Mouse (Mus musculus) lung, embryonic 15.5 days (tissue): ENCODE measurements at regions not wholly inside any gene's neighbourhood (a gene's known extent, or its start where the extent isn't known, plus 50 kb on each side); places are given as distances from the start of the nearest gene placed in this dataset.

Source experiments
- ATAC-seq: fragments of 200-750 bp; cut with Nextera tagmentation; 2 replicates; pipeline ENCODE4 v1.8.0; 2017; ENCODE audit warnings: moderate number of reproducible peaks, borderline replicate concordance; ENCODE audit not compliant: low FRiP score, low TSS enrichment; ENCODE audit errors: extremely low read depth
- H3K27ac ChIP-seq: fragments of 300-500 bp; sonication (generic); 2 replicates; pipeline ENCODE4 v1.5.1; 2015; ENCODE audit warnings: moderate library complexity, mild to moderate bottlenecking, inconsistent platforms
- H3K27me3 ChIP-seq: fragments of 300-500 bp; sonication (generic); 2 replicates; pipeline ENCODE4 v1.6.1; 2015; ENCODE audit warnings: inconsistent platforms
- H3K36me3 ChIP-seq: fragments of 300-500 bp; sonication (generic); 2 replicates; pipeline ENCODE4 v1.6.1; 2015; ENCODE audit warnings: inconsistent platforms
- H3K4me1 ChIP-seq: fragments of 300-500 bp; sonication (generic); 2 replicates; pipeline ENCODE4 v1.6.1; 2015; ENCODE audit warnings: inconsistent platforms
- H3K4me2 ChIP-seq: fragments of 300-500 bp; sonication (generic); 2 replicates; pipeline ENCODE4 v1.6.1; 2015; ENCODE audit warnings: inconsistent platforms, mild to moderate bottlenecking, moderate library complexity
- H3K4me3 ChIP-seq: fragments of 300-500 bp; sonication (generic); 2 replicates; pipeline ENCODE4 v1.5.1; 2015; ENCODE audit warnings: mild to moderate bottlenecking, inconsistent platforms
- H3K9ac ChIP-seq: fragments of 300-500 bp; sonication (generic); 2 replicates; pipeline ENCODE4 v1.6.1; 2015; ENCODE audit warnings: inconsistent platforms
- H3K9me3 ChIP-seq: fragments of 300-500 bp; sonication (generic); 2 replicates; pipeline ENCODE4 v1.6.1; 2016; ENCODE audit warnings: inconsistent platforms
- WGBS: fragments of 180-500 bp; shearing (Covaris S2); methylation state at CpG from one replicate; pipeline ENCODE4 v1.1.7; 2015; 5-methylcytosine and 5-hydroxymethylcytosine counted together

DNA sequence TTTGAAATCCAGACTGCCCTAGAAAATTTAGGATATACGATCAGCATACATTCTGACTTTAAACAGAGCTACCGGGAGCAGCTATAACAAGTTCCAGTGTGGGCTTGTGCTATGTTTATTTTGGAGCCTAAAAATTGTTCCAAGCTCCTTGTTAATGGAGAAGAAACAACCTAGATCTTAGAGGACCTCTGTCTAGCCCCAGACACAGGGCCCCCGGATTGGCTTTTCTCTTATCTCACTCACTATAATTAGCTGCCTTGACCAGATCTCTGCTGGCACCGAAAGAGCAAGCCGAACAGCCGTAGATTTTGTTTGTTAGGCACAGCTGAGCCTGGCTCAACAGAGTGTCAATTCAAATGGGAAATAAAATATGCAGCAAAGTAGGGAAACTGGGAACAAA lies 50.1 kb upstream of the Herpud2 start:
- H3K36me3 ChIP-seq = no peaks in the 10 kb centered on the region
- no peak overlapping the region for H3K4me3 ChIP-seq
- H3K9me3 ChIP-seq = no peaks in the 10 kb centered on the region
- no peak overlapping the region for H3K4me2 ChIP-seq
- peak overlapping the region; percentile 39; the same call in 1 of the 2 replicates for H3K27ac ChIP-seq
- H3K9ac ChIP-seq = no peak overlapping the region
- ATAC-seq = peak; percentile 70; the same call in 1 of the 2 replicates
- peaks cover 12% of the 10 kb centered on the region for H3K4me1 ChIP-seq
- 13% methylated on average over 6 of the region's 6 CpGs for WGBS
- no peaks in the 10 kb centered on the region for H3K27me3 ChIP-seq
